Mouse (Mus musculus) adrenal gland, adult 2 months (tissue): Measurements from ENCODE around the gene Tsr1. TPM values are rescaled to one million over a fixed set of nuclear protein-coding genes. Genes with fewer than 3 reads are reported as not detected.

Experiments
- microRNA-seq, 2 experiments: library from miRNA; unstranded; fragments of <30 nt; microRNA quantifications; one replicate each; pipeline ENCODE4 v1.2.0; 2021
- polyA plus RNA-seq: library from polyadenylated mRNA; depleted of rRNA; stranded (reverse); fragments of >200 nt; gene quantifications from 2 replicates; pipeline ENCODE4 v1.2.3, GENCODE M21; 2012; rRNA removed
- total RNA-seq, 2 experiments: library from RNA; stranded (reverse); gene quantifications; 2 replicates each; pipeline ENCODE4 v1.2.3; 2021

Gene Tsr1
- total and polyA plus RNA-seq, 3 experiments: 3.8 to 39.8 (median 35.3) TPM

Small RNA genes lying within 50 kb of the gene (microRNA-seq; reads per million reads assigned to microRNA genes)
- gene Mir6926: 0 reads per million in 2 experiments

Other genes with a start within 250 kb of the Tsr1 start
- 100 to 1,000 TPM; 190 to 247 TPM for gene Cluh, start 248.6 kb upstream of the Tsr1 start, total RNA-seq
- gene Cluh, start 248.6 kb upstream of the Tsr1 start, polyA plus RNA-seq: 134 and 163 TPM in 2 replicates
- gene Pafah1b1, start 173.4 kb upstream of the Tsr1 start, total RNA-seq: 100 to 1,000 TPM; 171 to 185 TPM
- gene Pafah1b1, start 173.4 kb upstream of the Tsr1 start, polyA plus RNA-seq: 6.9 and 8.2 TPM in 2 replicates
- gene Mettl16, start 127.2 kb upstream of the Tsr1 start, total RNA-seq: 10 to 100 TPM; 33.2 to 33.7 TPM
- gene Mettl16, start 127.2 kb upstream of the Tsr1 start, polyA plus RNA-seq: 1.5 and 3.2 TPM in 2 replicates
- gene Mnt, start 67.2 kb upstream of the Tsr1 start, total RNA-seq: 10 to 100 TPM; 23.4 to 25.2 TPM
- gene Mnt, start 67.2 kb upstream of the Tsr1 start, polyA plus RNA-seq: 31.1 and 46.9 TPM in 2 replicates
- 10 to 100 TPM; 21.8 to 24.4 TPM for gene Sgsm2, start 1.0 kb upstream of the Tsr1 start, total RNA-seq
- gene Sgsm2, start 1.0 kb upstream of the Tsr1 start, polyA plus RNA-seq: 27.0 and 35.2 TPM in 2 replicates
- 10 to 100 TPM; 19.7 to 20.9 TPM for gene Smg6, start 27.8 kb downstream of the Tsr1 start, total RNA-seq
- 27.8 and 32.6 TPM in 2 replicates for gene Smg6, start 27.8 kb downstream of the Tsr1 start, polyA plus RNA-seq
- gene Srr, start 27.9 kb downstream of the Tsr1 start, total RNA-seq: 10 to 100 TPM; 55.7 to 62.8 TPM
- gene Srr, start 27.9 kb downstream of the Tsr1 start, polyA plus RNA-seq: 2.4 and 5.2 TPM in 2 replicates